ENCODE assay signal across 8 mouse cellular contexts in the genomic region with DNA sequence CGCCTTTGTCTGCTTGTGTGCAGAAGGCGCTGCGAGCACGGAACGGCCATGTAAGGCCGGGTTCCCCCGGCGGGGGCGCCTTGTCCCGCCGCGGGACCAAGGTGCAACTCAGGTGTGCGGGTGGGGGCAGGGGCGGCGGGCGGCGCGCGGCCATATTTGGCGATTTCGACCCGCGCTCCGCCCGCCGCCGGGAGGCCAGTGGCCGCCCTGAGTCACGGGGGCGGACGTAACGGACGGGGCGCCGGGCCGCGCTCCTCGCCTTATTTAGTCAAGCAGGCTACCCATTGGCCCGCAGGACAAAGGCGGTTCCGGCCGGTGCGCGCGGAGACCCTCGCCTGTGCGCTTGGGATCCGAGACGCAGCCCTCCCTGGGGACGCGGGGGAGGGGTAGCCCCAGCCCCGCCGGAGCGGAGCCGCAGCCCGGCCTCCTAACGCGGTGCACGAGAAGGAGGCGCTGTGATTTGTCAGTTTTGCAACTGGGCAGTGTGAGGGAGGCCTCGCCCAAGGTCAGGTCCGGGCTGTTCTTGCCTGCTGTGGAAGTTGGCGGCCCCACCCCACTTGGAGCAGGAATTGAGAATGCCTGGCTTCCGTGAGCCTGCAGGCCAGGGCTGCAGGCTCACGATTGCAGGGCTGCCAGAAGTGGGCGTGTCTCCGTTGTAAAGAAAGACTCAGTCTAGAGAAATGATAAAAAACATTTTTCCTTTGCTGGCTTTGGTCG. TPM values are rescaled to one million over a fixed set of nuclear protein-coding genes. Genes with fewer than 3 reads are reported as not detected.
DNase-seq lines count a peak whose midpoint lies in the region; ATAC-seq and TF ChIP-seq lines count a peak whose summit lies in the region.

No protein-coding gene starts in this region.

- peak; percentile 11; the same call in 1 of the 2 replicates for TF ChIP-seq CTCF in heart, adult 2 months (IDR thresholded peaks at IDR 0.05)
- peak; percentile 22; the same call in 1 of the 2 replicates for TF ChIP-seq CTCF in midbrain, postnatal 0 days (IDR thresholded peaks at IDR 0.05)

- H3K4me2 ChIP-seq in limb, embryonic 15.5 days = peak overlapping the region; percentile 87
- H3K4me2 ChIP-seq in midbrain, postnatal 0 days (ENCODE audit: low read depth, low read length, poor library complexity, severe bottlenecking) = peak overlapping the region; percentile 74

- H3K4me1 ChIP-seq in embryonic facial prominence, embryonic 10.5 days = peaks cover 59% of the 10 kb centered on the region
- peaks cover 19% of the 10 kb centered on the region for H3K4me1 ChIP-seq in heart, adult 2 months (ENCODE audit: control insufficient read depth, insufficient read depth, low read length)
- H3K4me1 ChIP-seq in limb, embryonic 15.5 days = peaks cover 56% of the 10 kb centered on the region
- H3K4me1 ChIP-seq in midbrain, postnatal 0 days (ENCODE audit: insufficient read depth, low read length) = peaks cover 7% of the 10 kb centered on the region; the same call in 1 of the 2 replicates

- WGBS in embryonic facial prominence, embryonic 10.5 days = under 1% methylated on average over 68 of the region's 68 CpGs
- under 1% methylated on average over 68 of the region's 68 CpGs for WGBS in heart, adult 2 months
- under 1% methylated on average over 67 of the region's 68 CpGs for WGBS in limb, embryonic 15.5 days
- WGBS in midbrain, postnatal 0 days = 1% methylated on average over 62 of the region's 68 CpGs

- H3K4me3 ChIP-seq in embryonic facial prominence, embryonic 10.5 days = peak overlapping the region; percentile 99
- H3K4me3 ChIP-seq in heart, adult 2 months = peak overlapping the region; percentile 98
- peak overlapping the region; percentile 98 for H3K4me3 ChIP-seq in limb, embryonic 15.5 days
- peak overlapping the region; percentile 97 for H3K4me3 ChIP-seq in midbrain, postnatal 0 days (ENCODE audit: low read depth, low read length)

- TF ChIP-seq POLR2A in heart, adult 2 months (IDR thresholded peaks at IDR 0.05; ENCODE audit: insufficient read depth, low read depth, low read length) = peak; percentile 80

- peak overlapping the region; percentile 100 for H3K27ac ChIP-seq in embryonic facial prominence, embryonic 10.5 days (replicated peaks)
- H3K27ac ChIP-seq in heart, adult 2 months = peak overlapping the region; percentile 100
- H3K27ac ChIP-seq in limb, embryonic 15.5 days = peak overlapping the region; percentile 99
- peak overlapping the region; percentile 99 for H3K27ac ChIP-seq in midbrain, postnatal 0 days (ENCODE audit: low read depth, low read length)

- intact Hi-C loops in heart, adult 2 months (cut with DNase I) = loop anchor here (2.0 to 5.0 kb wide), 2 partner anchors 117 to 163 kb away; a partner anchor contains a TSS

- ATAC-seq in limb, embryonic 15.5 days (ENCODE audit: insufficient number of reproducible peaks, low FRiP score, low TSS enrichment, low read depth) = peak; percentile 70
- peak; percentile 67 for ATAC-seq in midbrain, postnatal 0 days (ENCODE audit: low FRiP score)

- peak; percentile 90 for TF ChIP-seq EP300 in heart, adult 2 months (IDR thresholded peaks at IDR 0.05; ENCODE audit: insufficient read depth, low read depth, low read length)

- 0 out of 2 replicates have a peak, but pooled peaks cover 6% of the 10 kb centered on the region for H3K27me3 ChIP-seq in embryonic facial prominence, embryonic 10.5 days (replicated peaks; ENCODE audit: low read depth, poor library complexity, severe bottlenecking)
- no peaks in the 10 kb centered on the region for H3K27me3 ChIP-seq in heart, adult 2 months (ENCODE audit: control insufficient read depth, insufficient read depth, low read length)
- no peaks in the 10 kb centered on the region for H3K27me3 ChIP-seq in limb, embryonic 15.5 days
- H3K27me3 ChIP-seq in midbrain, postnatal 0 days (ENCODE audit: insufficient read depth, low read length) = no peaks in the 10 kb centered on the region

- peak overlapping the region; percentile 99 for H3K9ac ChIP-seq in heart, adult 2 months (ENCODE audit: low read depth, low read length)
- H3K9ac ChIP-seq in limb, embryonic 15.5 days = peak overlapping the region; percentile 87
- peak overlapping the region; percentile 100 for H3K9ac ChIP-seq in midbrain, postnatal 0 days (replicated peaks; ENCODE audit: low read length, poor library complexity, severe bottlenecking)

- H3K36me3 ChIP-seq in embryonic facial prominence, embryonic 10.5 days (replicated peaks) = peaks cover 25% of the 10 kb centered on the region
- H3K36me3 ChIP-seq in heart, adult 2 months (ENCODE audit: control insufficient read depth, insufficient read depth, low read length) = peaks cover 4% of the 10 kb centered on the region
- peaks cover 7% of the 10 kb centered on the region for H3K36me3 ChIP-seq in limb, embryonic 15.5 days
- peaks cover 3% of the 10 kb centered on the region for H3K36me3 ChIP-seq in midbrain, postnatal 0 days (ENCODE audit: insufficient read depth, low read length)

- peak; percentile 80 for DNase-seq in layer of hippocampus, adult 11-12 months (ENCODE audit: low spot score)
- DNase-seq in layer of hippocampus, adult 9-10 months (ENCODE audit: low spot score) = no peak
- peak; percentile 98 for DNase-seq in embryonic facial prominence, embryonic 10.5 days (ENCODE audit: low spot score)
- DNase-seq in heart, adult 2 months = peak; percentile 96 to 97
- peak; percentile 93 to 94 for DNase-seq in kidney, adult 8-10 months
- DNase-seq in midbrain, postnatal 0 days (ENCODE audit: low spot score) = peak; percentile 92
- DNase-seq in spleen, postnatal 14 days (ENCODE audit: low spot score in 2 of 2) = peak; percentile 69 to 70

- H3K79me2 ChIP-seq in heart, adult 2 months (replicated peaks; ENCODE audit: control insufficient read depth, insufficient read depth, low read length) = peaks cover 3% of the 10 kb centered on the region

- H3K9me3 ChIP-seq in embryonic facial prominence, embryonic 10.5 days = no peaks in the 10 kb centered on the region
- no peaks in the 10 kb centered on the region for H3K9me3 ChIP-seq in limb, embryonic 15.5 days
- no peaks in the 10 kb centered on the region for H3K9me3 ChIP-seq in midbrain, postnatal 0 days (ENCODE audit: low read length)

RNA-seq across cellular contexts. Expression of a gene that starts 1.8 kb away (rescaled TPM):
- 3,067 and 3,150 TPM in 2 replicates for polyA plus RNA-seq in embryonic facial prominence, embryonic 10.5 days (2016; fragmentation: Nextera tagmentation; extraction: Ambion mirVana)
- total RNA-seq in heart, adult 2 months (2021) = 100 to 1,000 TPM; 222 to 321 TPM
- 510 and 694 TPM in 2 replicates for polyA plus RNA-seq in heart, adult 2 months (2012; rRNA removed)
- polyA plus RNA-seq in limb, embryonic 15.5 days (2015; fragmentation: Nextera tagmentation; extraction: Ambion mirVana) = 2,203 and 2,296 TPM in 2 replicates
- total RNA-seq in midbrain, postnatal 0 days (2014; rRNA removed) = 2,534 and 2,842 TPM in 2 replicates
- 3,992 and 4,056 TPM in 2 replicates for polyA plus RNA-seq in midbrain, postnatal 0 days (2015; fragmentation: Nextera tagmentation; extraction: Ambion mirVana)

RNA-seq across cellular contexts. Expression of a gene that starts 11.2 kb away (rescaled TPM):
- 0.10 and 0.19 TPM in 2 replicates for polyA plus RNA-seq in embryonic facial prominence, embryonic 10.5 days (2016; fragmentation: Nextera tagmentation; extraction: Ambion mirVana)
- not detected for total RNA-seq in heart, adult 2 months (2021)
- 0.15 and 0.21 TPM in 2 replicates for polyA plus RNA-seq in heart, adult 2 months (2012; rRNA removed)
- polyA plus RNA-seq in limb, embryonic 15.5 days (2015; fragmentation: Nextera tagmentation; extraction: Ambion mirVana) = 0.31 and 0.79 TPM in 2 replicates
- 0.71 TPM in 1 of 2 replicates, not detected in the other for total RNA-seq in midbrain, postnatal 0 days (2014; rRNA removed)
- 0.71 and 1.5 TPM in 2 replicates for polyA plus RNA-seq in midbrain, postnatal 0 days (2015; fragmentation: Nextera tagmentation; extraction: Ambion mirVana)

RNA-seq across cellular contexts. Expression of a gene that starts 28.4 kb away (rescaled TPM):
- polyA plus RNA-seq in embryonic facial prominence, embryonic 10.5 days (2016; fragmentation: Nextera tagmentation; extraction: Ambion mirVana) = 38.3 and 39.0 TPM in 2 replicates
- 10 to 100 TPM; 13.0 to 13.4 TPM for total RNA-seq in heart, adult 2 months (2021)
- 25.8 and 27.3 TPM in 2 replicates for polyA plus RNA-seq in heart, adult 2 months (2012; rRNA removed)
- polyA plus RNA-seq in limb, embryonic 15.5 days (2015; fragmentation: Nextera tagmentation; extraction: Ambion mirVana) = 33.1 and 33.3 TPM in 2 replicates
- total RNA-seq in midbrain, postnatal 0 days (2014; rRNA removed) = 165 and 180 TPM in 2 replicates
- polyA plus RNA-seq in midbrain, postnatal 0 days (2015; fragmentation: Nextera tagmentation; extraction: Ambion mirVana) = 109 and 114 TPM in 2 replicates
